Mouse (Mus musculus): ENCODE measurements around the gene Neurl3.

Neurl3 gene

GRCm38 (mm10) chr1:36274455-36274854, at the start of gene Neurl3:
Gene Neurl3 (minus strand): TSS chr1:36274679.
- DNase-seq: no peak

GRCm38 (mm10) chr1:36323746-36324448, 49.4 kb upstream of the Neurl3 start:
- DNase-seq: peak; percentile 55 to 67

GRCm38 (mm10) chr1:36323076-36323475, 48.6 kb upstream of the Neurl3 start:
- no peak for DNase-seq

- DNase-seq: peak; percentile 28 to 39
Measured at GRCm38 (mm10) chr1:36321829-36322573, 47.5 kb upstream of the Neurl3 start.

- no peak for DNase-seq
Measured at GRCm38 (mm10) chr1:36321164-36321563, 46.7 kb upstream of the Neurl3 start.

GRCm38 (mm10) chr1:36315776-36316100, 41.3 kb upstream of the Neurl3 start:
- no peak for DNase-seq

GRCm38 (mm10) chr1:36314959-36315775, 40.7 kb upstream of the Neurl3 start:
- peak in 1 of 2 experiments; percentile 23 for DNase-seq

- no peak for DNase-seq
Measured at GRCm38 (mm10) chr1:36309498-36309901, 35.0 kb upstream of the Neurl3 start.

GRCm38 (mm10) chr1:36308966-36309475, 34.5 kb upstream of the Neurl3 start:
- DNase-seq: no peak

- DNase-seq: no peak
Measured at GRCm38 (mm10) chr1:36308451-36308901, 34.0 kb upstream of the Neurl3 start.

GRCm38 (mm10) chr1:36307495-36308280, 33.2 kb upstream of the Neurl3 start, which contains the start of gene Arid5a:
Gene Arid5a (plus strand): TSS chr1:36307733.
- peak; percentile 82 to 85 for DNase-seq

GRCm38 (mm10) chr1:36307121-36307494, 32.6 kb upstream of the Neurl3 start:
- no peak for DNase-seq

- DNase-seq: no peak
Measured at GRCm38 (mm10) chr1:36306120-36306519, 31.6 kb upstream of the Neurl3 start.

GRCm38 (mm10) chr1:36304764-36305163, 30.3 kb upstream of the Neurl3 start:
- no peak for DNase-seq

GRCm38 (mm10) chr1:36303381-36304320, 29.2 kb upstream of the Neurl3 start:
- peak; percentile 58 to 59 for DNase-seq

GRCm38 (mm10) chr1:36302957-36303356, 28.5 kb upstream of the Neurl3 start:
- DNase-seq: no peak

- no peak for DNase-seq
Measured at GRCm38 (mm10) chr1:36302273-36302672, 27.8 kb upstream of the Neurl3 start.

GRCm38 (mm10) chr1:36300486-36300885, 26.0 kb upstream of the Neurl3 start:
- no peak for DNase-seq

- no peak for DNase-seq
Measured at GRCm38 (mm10) chr1:36299676-36300075, 25.2 kb upstream of the Neurl3 start.

GRCm38 (mm10) chr1:36299126-36299525, 24.6 kb upstream of the Neurl3 start:
- DNase-seq: no peak

- DNase-seq: no peak
Measured at GRCm38 (mm10) chr1:36298107-36298506, 23.6 kb upstream of the Neurl3 start.

All from kidney, adult 8-10 months (tissue).